Mouse (Mus musculus) gastrocnemius, adult 8-10 months (tissue): ENCODE measurements around the gene Plvap. TPM values are rescaled to one million over a fixed set of nuclear protein-coding genes. Genes with fewer than 3 reads are reported as not detected.
A peak's percentile ranks its signal among the peaks of the same experiment; 100 is the strongest.
"Not testable (repeated sequence)": the region's sequence is repeated elsewhere in the genome, so short reads cannot be mapped to it uniquely, and the experiment has no call there.

Experiments used
- DNase-seq, 2 experiments: peaks; one replicate each; pipeline ENCODE4 v3.0.0; 2022; ENCODE audit warnings: low spot score in 2 of 2
- total RNA-seq, 4 experiments: library from RNA; stranded (reverse); gene quantifications; 2 replicates each; pipeline ENCODE4 v1.2.4; 2022

The Plvap gene
- total RNA-seq, 4 experiments from 2014 or later: 6.6 to 9.5 (median 8.2) TPM

DNA sequence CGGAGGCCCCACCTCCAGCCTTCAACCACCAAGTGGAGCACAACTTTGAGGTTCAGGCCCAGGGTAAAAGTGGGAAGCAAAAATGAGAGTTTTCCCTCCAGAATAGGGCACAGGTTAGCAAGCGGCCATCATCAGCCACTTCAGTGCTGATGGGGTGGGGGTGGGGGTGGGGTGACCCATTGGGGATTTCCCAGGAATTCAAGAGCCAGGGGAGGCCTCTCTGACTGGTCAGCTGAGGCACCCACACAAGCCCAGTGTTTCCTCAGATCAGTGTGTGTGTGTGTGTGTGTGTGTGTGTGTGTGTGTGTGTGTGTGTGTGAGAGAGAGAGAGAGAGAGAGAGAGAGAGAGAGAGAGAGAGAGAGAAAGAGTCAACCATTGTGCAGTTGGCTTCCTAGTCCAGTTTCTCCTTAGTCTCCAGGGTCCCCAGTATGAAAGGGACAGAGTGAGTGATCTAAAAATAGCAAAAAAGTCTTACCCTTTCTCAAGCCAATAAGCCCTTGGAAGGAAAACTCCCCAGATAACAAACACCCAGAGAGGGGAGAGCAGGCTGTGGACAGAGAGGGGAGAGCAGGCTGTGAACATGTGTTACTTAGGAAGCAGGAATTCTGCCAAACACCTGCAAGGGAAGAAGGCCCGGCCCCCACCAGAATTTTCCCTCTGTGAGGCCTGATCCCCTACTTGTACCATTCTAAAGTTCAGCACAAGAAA is 15.8 kb upstream of the Plvap start:
- no peak for DNase-seq

DNA sequence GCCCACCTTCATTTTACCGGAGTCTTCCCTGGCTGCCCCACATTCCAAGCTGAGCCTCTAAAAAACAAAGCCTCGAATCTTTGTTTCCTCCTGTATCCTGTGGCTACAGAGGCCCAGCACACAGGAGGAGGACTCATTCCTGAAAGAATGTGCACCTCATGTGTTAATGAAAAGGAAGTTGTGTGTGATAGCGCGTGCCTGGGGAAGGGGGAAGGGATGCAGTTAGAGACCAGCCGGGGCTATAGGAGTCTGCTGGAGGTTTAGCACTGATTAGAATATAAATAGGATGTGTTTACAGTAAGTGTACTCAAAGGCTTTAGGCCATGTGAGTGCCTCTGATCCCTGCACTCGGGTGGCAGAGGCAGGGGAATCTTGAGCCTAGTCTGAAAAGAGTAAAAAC is 14.7 kb upstream of the Plvap start:
- no peak for DNase-seq

DNA sequence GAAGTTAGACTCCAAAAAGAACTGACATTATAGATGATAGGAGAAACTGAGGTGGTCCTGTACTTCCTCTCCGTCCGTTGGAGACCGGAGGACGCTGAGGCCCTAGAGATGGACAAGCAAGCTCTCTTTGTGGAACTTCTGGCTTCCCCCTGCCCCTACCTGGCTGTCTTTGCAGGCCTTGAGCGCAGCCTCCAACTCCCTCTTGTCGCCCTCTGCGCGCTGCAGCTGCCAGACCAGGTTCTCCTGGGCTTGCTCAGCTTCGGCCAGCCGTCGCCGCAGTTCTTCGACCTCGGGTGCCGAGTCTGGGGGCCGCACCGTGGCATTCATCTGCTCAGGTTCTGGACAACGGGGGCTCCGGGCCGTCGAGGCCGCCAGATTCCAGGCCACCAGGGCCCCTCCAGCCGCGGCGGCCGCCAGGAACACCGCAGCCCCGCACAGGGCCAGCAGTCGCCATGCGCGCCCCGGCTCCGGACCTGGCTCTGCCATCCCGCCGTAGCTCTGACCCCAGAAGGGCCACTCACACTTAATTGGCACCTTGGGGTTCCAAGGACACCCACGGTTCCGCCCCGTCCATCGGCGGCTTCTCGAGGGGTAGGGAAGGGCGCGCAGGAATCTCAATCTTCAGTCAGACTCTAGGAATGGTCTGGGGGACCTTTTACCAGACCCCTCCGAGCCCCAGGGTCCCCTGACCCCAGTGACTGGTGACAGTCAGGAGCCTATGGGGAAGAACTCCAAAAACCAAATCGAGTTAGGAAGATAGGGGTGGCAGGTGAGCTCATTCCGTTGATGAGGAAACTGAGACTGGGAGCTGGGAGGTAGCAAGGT is 13.9 kb upstream of the Plvap start, which contains the start of gene Ccdc194:
Ccdc194 (minus strand) TSS at position 486 of the 825 bp plus-strand sequence.
- DNase-seq: no peak

DNA sequence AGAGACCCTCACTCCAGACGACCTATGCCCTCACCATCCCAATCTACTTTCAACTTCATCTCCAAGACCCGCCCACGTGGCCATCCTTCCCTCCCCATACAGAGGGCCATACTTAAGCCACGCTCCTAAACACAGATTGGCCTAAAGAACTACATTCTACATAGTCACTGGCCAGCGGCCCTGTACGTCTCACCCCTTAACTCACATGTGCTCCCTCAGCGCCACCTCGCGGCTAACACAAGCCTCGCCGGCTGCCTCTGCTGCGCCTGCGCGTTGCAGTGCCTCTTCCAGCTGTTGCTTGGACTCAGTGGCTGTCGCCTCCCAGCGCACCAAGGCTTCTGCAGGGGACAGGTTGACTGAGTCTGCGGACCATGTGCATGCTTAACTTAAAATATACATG is 10.1 kb upstream of the Plvap start:
- DNase-seq: peak; percentile 91 to 93

DNA sequence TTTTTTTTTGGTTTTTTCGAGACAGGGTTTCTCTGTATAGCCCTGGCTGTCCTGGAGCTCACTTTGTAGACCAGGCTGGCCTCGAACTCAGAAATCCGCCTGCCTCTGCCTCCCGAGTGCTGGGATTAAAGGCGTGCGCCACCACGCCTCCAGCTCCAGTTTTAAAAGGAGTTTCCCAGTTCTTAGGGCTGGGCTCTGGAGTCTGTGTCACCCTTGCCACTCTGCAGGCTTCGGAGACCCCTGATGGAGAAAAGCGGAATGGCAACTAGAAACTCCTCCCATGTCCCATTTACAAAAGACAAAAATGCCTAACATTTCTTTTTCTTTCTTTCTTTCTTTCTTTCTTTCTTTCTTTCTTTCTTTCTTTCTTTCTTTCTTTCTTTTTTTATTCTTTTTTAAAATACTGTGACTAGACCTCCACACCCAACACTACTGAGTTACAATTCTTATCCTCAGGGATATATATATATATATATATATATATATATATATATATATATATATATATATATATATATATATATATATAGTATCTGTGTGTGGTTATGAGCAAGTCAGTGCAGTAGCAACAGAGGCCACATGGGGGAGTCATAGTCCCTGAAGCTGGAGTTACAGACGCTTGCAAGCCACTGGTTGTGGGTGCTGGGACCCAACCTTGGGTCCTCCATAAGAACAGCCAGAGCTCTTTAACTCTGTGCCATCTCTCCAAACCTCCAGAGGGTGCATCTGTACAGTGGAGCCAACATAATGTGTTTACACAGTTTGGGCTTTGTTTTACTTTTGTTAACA is 7.7 kb upstream of the Plvap start:
- not testable (repeated sequence) for DNase-seq

DNA sequence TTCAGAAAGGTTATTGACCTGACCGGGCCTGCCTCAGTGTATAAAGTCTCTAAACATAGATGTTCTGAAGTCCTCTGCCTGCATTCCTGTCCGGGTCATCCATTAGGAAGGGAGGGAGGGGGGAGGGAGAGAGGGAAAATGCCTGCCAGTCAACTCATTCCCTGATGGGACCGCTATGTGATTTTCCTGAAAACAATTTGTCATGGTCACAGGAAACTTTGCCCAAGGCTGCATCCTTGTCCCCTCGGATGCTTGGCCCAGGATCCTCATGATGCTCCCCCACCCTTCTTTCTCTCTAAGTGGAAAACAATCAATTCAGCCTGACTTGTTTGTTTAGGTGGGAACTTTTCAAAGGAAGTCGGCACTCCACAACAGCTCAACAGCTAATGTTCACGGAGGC is 5.2 kb upstream of the Plvap start:
- DNase-seq: no peak

DNA sequence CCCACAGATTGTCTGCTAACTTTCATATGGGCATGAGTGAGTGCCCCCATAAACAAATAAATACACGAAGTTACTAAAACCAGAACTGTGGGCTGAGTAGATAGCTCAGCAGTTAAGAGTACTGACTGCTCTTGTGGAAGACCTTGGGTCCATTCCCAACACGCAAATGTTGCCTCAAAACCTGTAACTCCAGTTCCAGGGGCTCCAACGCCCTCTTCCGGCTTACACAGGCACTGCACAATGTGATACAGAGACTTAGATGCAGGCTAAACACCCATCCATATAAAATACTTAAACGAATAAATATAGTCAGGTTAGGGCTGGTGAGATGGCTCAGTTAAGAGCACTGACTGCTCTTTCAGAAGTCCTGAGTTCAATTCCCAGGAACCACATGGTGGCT is 3.5 kb upstream of the Plvap start:
- DNase-seq: no peak

DNA sequence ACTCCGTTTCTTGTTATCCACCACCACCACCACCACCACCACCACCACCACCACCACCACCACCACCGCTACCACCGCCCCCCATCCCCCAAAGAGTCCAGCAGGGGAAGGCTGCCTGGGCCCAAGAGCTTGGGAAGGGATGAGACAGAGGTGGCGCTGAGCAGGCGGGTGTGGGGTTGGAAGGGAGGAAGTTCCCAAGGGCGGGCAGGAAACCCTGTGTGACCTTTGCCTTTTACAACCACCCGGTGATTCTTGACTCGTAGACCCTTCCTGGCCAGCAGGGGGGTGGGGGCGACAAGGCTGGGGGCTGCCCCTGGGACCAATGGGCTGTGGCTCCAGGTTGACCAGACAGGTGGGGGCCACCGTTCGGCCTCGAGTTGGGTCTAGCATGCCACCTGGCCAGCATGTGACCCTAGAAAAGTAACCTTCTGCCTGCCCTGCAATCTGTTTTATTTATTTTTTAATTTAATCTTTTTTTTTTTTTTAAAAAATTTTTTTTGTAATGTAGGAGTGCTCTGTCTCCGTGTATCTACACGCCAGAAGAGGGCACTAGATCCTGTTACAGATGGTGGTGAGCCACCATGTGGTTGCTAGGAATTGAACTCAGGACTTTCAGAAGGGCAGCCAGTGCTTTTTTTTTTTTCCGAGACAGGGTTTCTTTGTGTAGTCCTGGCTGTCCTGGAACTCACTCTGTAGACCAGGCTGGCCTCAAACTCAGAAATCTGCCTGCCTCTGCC is 1.6 kb upstream of the Plvap start:
- DNase-seq: no peak

DNA sequence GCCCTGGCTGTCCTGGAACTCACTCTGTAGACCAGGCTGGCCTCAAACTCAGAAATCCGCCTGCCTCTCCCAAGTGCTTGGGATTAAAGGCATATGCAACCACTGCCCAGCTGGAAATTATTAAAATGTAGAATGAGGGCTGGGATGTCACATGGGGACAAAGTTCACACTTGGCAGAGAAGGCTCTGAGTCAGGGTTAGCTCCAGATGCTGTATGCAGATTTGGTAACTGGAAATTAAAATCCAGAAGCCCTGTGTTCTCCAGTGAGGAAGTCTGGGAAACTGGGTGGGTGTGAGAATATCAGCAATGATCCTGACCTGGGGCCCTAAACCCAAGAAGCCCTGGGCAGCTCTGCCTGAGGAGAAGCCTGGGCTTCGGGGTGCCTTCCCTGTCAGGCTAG is 2.2 kb downstream of the Plvap start:
- DNase-seq: no peak

DNA sequence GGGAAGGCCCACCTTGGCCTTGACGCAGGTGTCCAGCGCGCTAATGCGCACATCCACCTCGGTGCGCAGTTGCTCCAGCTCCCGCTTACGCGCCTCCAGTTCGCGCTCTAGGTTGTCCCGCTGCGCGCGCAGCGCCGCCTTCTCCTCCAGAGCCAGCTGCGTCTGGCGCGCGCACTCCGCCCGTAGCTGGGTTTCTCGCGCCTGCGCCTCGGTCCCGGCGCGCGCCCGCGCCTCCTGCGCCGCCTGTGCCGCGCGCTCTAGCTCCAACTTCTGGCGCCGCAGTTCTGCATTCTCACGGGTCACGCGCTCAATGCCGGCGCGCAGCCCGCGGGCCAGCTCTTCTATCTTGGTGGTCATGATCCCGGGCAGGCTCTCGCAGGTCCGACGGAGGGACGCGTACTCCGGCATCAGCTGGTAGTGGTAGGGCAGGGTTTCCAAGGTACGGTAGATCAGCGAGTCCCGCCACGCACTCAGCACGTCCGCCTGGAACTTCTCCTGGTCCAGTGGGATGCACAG is 3.9 kb downstream of the Plvap start:
- peak; percentile 74 to 84 for DNase-seq

DNA sequence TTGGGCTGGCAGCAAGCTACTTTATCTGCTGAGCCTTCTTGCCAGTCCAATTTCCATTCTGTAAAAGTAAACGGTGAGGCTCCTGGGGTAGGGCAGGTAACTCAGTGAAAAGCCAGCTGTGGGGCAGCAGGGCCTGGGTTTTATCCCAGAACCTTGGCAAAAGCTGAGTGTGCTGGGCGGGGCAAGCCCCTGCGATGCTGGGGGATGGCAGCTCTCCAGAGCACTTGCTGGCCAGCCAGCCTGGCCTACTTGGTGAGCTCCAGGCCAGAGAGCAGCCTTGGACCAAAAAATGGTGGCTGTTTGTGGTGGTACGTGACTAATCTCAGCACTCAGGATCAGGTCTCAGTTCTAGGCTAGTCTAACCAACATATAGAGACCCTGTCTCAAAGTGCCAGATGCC is 5.6 kb downstream of the Plvap start:
- DNase-seq: no peak

DNA sequence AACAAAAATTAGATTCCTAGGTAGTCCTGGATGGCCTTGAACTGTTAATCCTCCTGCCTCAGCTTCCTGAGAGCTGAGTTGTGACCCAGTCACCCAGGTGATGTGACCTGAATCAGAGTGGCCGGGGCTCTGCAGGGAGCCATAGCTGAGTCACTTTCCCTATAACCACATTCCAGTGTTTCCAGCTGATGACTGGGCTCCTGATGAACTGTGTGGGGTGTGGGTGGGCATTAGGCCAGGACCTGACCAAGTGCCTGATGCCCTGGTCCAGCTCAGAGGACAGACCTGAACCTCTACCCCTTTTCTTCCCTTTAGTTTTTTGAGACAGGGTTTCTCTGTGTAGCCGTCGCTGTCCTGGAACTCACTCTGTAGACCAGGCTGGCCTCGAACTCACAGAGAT is 6.2 kb downstream of the Plvap start:
- no peak for DNase-seq

DNA sequence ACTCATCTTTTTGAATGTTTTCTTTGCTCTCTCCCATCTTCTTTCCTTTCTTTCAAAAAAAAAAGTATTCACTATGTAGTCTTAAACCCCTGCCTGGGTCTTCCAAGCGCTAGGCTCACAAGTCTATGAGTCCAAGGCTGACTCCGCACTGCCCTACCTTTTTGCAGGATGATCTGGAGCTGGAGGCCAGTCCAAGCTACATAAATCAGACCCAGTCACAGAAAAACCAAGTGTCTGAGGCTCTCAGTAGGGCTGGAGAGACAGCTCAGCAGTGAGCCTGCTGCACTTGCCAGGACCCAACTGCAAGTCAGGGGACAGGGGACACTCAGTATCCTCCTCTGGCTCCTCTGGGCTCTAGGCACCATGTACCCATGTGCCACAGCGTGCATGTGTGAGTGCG is 7.2 kb downstream of the Plvap start:
- no peak for DNase-seq

DNA sequence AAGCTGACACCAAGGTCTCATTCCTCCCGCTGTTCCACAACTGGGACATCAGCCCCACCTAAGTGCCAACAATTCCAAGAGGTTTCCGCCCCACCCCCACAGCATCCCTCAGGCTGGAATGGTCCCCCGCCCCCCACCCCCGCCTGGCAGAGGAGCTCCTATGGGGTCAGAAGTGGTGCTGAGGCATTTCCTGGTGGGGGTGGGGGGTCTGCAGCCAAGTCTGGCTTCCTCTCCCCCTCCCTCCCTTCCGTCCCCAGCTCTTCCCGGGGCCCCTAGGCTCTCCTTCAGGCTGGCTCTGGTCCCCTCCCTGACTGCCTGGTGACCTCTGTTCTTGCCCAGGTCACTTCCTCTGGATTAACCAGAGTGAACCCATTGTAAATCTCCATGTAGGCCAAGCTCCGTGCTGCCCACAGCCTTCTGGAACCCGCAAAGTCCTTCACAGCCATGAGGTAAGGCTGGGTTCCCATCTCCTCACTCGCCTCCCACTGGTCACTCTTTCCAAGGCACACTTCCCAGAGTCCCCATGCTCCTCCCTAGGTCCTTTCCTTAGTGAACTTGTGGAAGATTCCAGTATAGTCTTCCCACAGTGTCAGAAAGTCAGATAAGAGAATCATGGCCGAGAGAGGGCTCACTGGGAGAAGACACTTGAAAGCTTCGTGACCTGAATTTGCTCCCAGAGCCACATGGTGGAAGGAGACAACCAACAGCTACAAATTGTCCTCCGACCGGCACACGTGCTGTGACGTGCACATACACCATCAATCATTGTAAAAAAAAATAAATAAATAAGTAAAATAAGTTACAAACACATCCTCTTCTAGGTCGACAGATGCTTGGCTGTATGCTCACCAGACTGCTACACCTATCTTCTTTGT is 12.5 kb downstream of the Plvap start:
- no peak for DNase-seq

DNA sequence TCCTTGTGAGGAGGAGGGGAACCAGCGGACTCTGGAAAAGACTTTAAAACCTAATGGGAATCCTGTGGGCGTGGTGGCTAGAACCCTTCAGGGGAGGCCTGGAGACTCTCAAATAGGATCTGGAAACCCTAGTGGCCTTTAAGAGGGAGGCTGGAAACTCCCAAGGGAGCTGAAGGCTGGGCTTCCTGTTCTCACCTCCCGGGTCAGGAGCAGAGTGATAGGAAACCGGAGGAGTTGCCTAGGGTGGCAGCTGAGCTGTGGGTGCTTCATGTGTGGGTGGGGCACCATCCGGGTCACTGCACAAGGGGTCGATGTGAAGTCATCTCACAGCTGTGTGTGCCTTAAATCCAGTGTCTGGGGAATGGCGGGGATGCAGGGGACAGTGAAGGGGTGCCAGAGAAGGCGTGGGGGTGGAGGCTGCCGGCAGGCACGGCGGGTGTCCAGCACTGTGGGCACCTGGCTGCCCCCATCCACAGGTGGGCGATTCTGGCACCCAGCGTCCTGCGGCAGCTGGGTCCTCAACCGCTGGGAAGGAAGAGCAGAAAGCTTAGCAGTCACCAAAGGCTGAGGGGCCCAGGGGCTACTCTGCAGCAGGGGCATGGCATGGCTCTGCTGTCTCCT is 13.6 kb downstream of the Plvap start:
- DNase-seq: no peak

DNA sequence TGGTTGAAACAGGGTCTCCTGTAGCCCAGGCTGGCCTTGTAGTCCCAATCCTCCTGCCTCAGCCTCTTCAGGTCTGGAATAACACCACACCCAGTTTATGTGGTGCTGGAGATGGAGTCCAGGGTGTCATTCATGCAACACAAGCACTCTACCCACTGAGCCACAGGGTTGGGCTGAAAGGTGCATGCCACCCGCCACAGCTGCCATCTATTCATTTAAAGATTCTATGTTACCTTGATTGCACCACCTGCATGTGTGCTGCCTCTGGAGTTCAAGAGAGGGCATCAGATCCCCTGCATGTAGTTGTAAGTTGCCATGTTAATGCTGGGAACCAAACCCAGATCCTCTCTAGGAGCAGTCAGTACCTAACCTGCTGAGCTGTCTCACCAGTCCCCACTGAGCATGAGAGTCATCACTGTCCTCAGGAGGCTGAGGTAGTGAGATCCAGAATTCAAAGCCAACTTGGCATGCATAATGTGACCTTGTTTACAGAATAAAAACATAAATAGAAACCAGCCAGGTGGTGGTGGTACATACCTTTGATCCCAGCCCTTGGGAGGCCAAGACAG is 14.4 kb downstream of the Plvap start:
- DNase-seq: no peak

DNA sequence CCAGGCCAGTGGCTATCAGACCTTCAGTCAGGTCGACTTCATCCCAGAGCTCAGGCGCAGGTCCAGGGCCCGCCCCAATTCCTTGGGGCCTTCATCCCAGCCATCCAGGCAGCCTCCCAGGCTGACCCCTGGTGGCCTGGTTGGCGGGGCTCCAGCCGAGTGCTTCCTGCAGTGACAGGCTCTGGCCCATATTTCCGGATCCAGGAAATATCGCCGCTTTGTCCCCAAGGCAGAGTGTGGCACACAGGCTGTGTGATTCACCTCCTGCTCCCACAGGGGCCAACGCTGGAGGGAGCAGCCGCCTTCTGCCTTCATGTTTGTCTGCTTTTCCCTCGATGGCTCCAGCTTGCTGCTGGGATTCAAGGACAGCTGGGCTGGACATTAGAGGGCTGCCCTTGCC is 15.1 kb downstream of the Plvap start:
- peak; percentile 82 to 91 for DNase-seq

DNA sequence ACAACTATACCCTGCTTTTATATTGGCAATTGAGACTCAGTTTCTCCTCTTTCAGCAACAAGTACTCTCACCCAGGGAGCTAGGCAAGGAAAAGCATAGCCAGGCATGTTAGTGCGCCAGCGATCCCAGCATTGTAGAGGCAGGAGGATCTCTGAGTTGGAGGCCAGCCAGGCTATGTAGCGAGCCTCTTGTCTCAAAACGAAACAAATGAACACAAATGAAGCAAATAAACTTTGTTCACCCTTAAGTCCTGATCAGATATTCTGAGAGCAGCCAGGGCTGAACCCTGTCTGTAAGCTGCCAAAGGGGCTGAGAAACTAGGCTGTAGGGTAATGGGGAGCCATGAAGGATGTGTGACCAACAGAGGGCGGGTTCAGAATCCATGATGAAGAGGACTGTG is 15.7 kb downstream of the Plvap start:
- no peak for DNase-seq

DNA sequence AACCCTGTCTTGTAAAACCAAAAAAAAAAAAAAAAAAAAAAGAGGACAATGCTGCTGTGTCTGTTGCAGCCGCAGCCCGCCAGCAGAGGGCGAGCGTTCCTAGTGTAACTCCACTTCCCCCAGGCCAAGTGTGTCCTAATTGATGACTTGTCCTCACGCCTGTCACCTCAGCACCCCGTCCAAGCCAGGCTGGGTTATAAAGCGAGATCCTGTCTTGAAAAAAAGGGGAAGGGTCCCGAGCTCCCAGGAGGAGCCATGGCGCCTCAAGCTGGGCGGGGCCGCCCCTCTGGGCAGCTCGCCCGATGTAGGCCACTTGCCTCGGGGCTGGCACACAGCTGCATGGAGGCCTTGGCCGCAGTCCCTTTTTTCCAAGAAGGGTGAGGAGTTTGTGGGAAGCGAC is 16.5 kb downstream of the Plvap start:
- DNase-seq: peak; percentile 76 to 81
